Mouse (Mus musculus) brain, embryonic 14.5 days (tissue): ENCODE results near the gene Astl.

Experiments used
- CTCF ChIP-seq: fragments of 200-500 bp; IDR thresholded peaks from 2 replicates; pipeline ENCODE4 v1.5.1; 2012; ENCODE audit warnings: inconsistent platforms, mild to moderate bottlenecking, moderate library complexity, borderline replicate concordance; ENCODE audit not compliant: insufficient read depth, insufficient read length; ENCODE audit errors: extremely low read depth
- POLR2A ChIP-seq: fragments of 200-500 bp; IDR thresholded peaks from 2 replicates; pipeline ENCODE4 v1.6.1; 2012; ENCODE audit warnings: mild to moderate bottlenecking, inconsistent platforms, borderline replicate concordance; ENCODE audit not compliant: poor library complexity, insufficient read depth, insufficient read length, severe bottlenecking; ENCODE audit errors: extremely low read depth

- no peak for TF ChIP-seq CTCF
- TF ChIP-seq POLR2A, result no peak
These were observed 31.4 kb downstream of the Astl start for GRCm38 (mm10) chr2:127369703-127370376.
